Mouse (Mus musculus): ENCODE data around the gene E130114P18Rik.

GRCm38 (mm10) chr4:97774446-97774950 lies 3.4 kb downstream of the E130114P18Rik start:
- TF ChIP-seq CTCF (IDR thresholded peaks at IDR 0.05; ENCODE audit: low read depth, low read length) (no peak), POLR2A (IDR thresholded peaks at IDR 0.05; ENCODE audit: extremely low read depth, insufficient read depth, low read length) (no peak)
